Mouse (Mus musculus): ENCODE data around the gene Tedc1.

Gene Tedc1

GRCm38 (mm10) chr12:113155887-113156539 lies at the start of gene Tedc1:
Gene Tedc1 (plus strand): TSS chr12:113156421.
- DNase-seq (ENCODE audit: low spot score in 2 of 2), result peak; percentile 99

GRCm38 (mm10) chr12:113107431-113108124 lies 48.6 kb upstream of the Tedc1 start:
- no peak for DNase-seq (ENCODE audit: low spot score in 2 of 2)

GRCm38 (mm10) chr12:113108528-113109283 lies 47.5 kb upstream of the Tedc1 start:
- no peak for DNase-seq (ENCODE audit: low spot score in 2 of 2)

- peak in 1 of 2 experiments; percentile 35 for DNase-seq (ENCODE audit: low spot score in 2 of 2)
Observed at GRCm38 (mm10) chr12:113109801-113110200, 46.4 kb upstream of the Tedc1 start.

GRCm38 (mm10) chr12:113114141-113114540 lies 42.1 kb upstream of the Tedc1 start:
- DNase-seq (ENCODE audit: low spot score in 2 of 2), result no peak

GRCm38 (mm10) chr12:113114856-113115538 lies 41.2 kb upstream of the Tedc1 start:
- no peak for DNase-seq (ENCODE audit: low spot score in 2 of 2)

GRCm38 (mm10) chr12:113119516-113120410 lies 36.5 kb upstream of the Tedc1 start:
- DNase-seq (ENCODE audit: low spot score in 2 of 2), result peak; percentile 86 to 92

GRCm38 (mm10) chr12:113124726-113125125 lies 31.5 kb upstream of the Tedc1 start:
- no peak for DNase-seq (ENCODE audit: low spot score in 2 of 2)

- DNase-seq (ENCODE audit: low spot score in 2 of 2), result no peak
Observed at GRCm38 (mm10) chr12:113130732-113131131, 25.5 kb upstream of the Tedc1 start.

- DNase-seq (ENCODE audit: low spot score in 2 of 2), result no peak
Observed at GRCm38 (mm10) chr12:113131601-113132000, 24.6 kb upstream of the Tedc1 start.

GRCm38 (mm10) chr12:113132567-113132966 lies 23.7 kb upstream of the Tedc1 start:
- no peak for DNase-seq (ENCODE audit: low spot score in 2 of 2)

- no peak for DNase-seq (ENCODE audit: low spot score in 2 of 2)
Observed at GRCm38 (mm10) chr12:113133260-113133659, 23.0 kb upstream of the Tedc1 start.

- no peak for DNase-seq (ENCODE audit: low spot score in 2 of 2)
Observed at GRCm38 (mm10) chr12:113133861-113134403, 22.3 kb upstream of the Tedc1 start.

- no peak for DNase-seq (ENCODE audit: low spot score in 2 of 2)
Observed at GRCm38 (mm10) chr12:113134502-113134901, 21.7 kb upstream of the Tedc1 start.

GRCm38 (mm10) chr12:113135401-113135800 lies 20.8 kb upstream of the Tedc1 start:
- DNase-seq (ENCODE audit: low spot score in 2 of 2), result no peak

GRCm38 (mm10) chr12:113136492-113137020 lies 19.7 kb upstream of the Tedc1 start:
- no peak for DNase-seq (ENCODE audit: low spot score in 2 of 2)

GRCm38 (mm10) chr12:113137260-113138213 lies 18.7 kb upstream of the Tedc1 start:
- no peak for DNase-seq (ENCODE audit: low spot score in 2 of 2)

- DNase-seq (ENCODE audit: low spot score in 2 of 2), result no peak
Observed at GRCm38 (mm10) chr12:113138291-113138690, 17.9 kb upstream of the Tedc1 start.
